Mouse (Mus musculus) forebrain, embryonic 12.5 days (tissue): Measurements from ENCODE around the gene Tcaf2. TPM values are rescaled to one million over a fixed set of nuclear protein-coding genes. Genes with fewer than 3 reads are reported as not detected.

Experiments
- ATAC-seq: fragments of 200-750 bp; cut with Nextera tagmentation; 2 replicates; pipeline ENCODE4 v1.8.0; 2017; ENCODE audit warnings: moderate TSS enrichment; ENCODE audit not compliant: low FRiP score
- H3K27ac ChIP-seq: fragments of 300-500 bp; sonication (generic); 2 replicates; pipeline ENCODE4 v1.5.1; 2016; ENCODE audit warnings: mild to moderate bottlenecking
- H3K27me3 ChIP-seq: fragments of 300-500 bp; sonication (generic); 2 replicates; pipeline ENCODE4 v1.6.1; 2016; ENCODE audit warnings: mild to moderate bottlenecking
- H3K36me3 ChIP-seq: fragments of 300-500 bp; sonication (generic); replicated peaks from 2 replicates; pipeline ENCODE4 v1.6.1; 2016; ENCODE audit warnings: mild to moderate bottlenecking
- H3K4me1 ChIP-seq: fragments of 300-500 bp; sonication (generic); 2 replicates; pipeline ENCODE4 v1.6.1; 2016
- H3K4me2 ChIP-seq: fragments of 300-500 bp; sonication (generic); 2 replicates; pipeline ENCODE4 v1.6.1; 2016; ENCODE audit warnings: mild to moderate bottlenecking, moderate library complexity
- H3K4me3 ChIP-seq: fragments of 300-500 bp; sonication (generic); replicated peaks from 2 replicates; pipeline ENCODE4 v1.5.1; 2016; ENCODE audit warnings: mild to moderate bottlenecking
- H3K9ac ChIP-seq: fragments of 300-500 bp; sonication (generic); 2 replicates; pipeline ENCODE4 v1.6.1; 2016; ENCODE audit warnings: mild to moderate bottlenecking
- H3K9me3 ChIP-seq: fragments of 300-500 bp; sonication (generic); 2 replicates; pipeline ENCODE4 v1.6.1; 2016
- WGBS: fragments of 180-500 bp; shearing (Covaris S2); methylation state at CpG from one replicate; pipeline ENCODE4 v1.1.7; 2016; 5-methylcytosine and 5-hydroxymethylcytosine counted together
- polyA plus RNA-seq: library from polyadenylated mRNA; unstranded; fragments of >200 nt; fragmentation: Nextera tagmentation; extraction: Ambion mirVana; gene quantifications from 2 replicates; pipeline ENCODE4 v1.2.1, GENCODE M21; 2016

The Tcaf2 gene
- polyA plus RNA-seq, 1 experiment from 2014 or later, result 2.8 TPM

GRCm38 (mm10) chr6:42612218-42612617, 32.8 kb downstream of the Tcaf2 start:
- H3K4me3 ChIP-seq, result no peak overlapping the region
- ATAC-seq, result no peak
- no peak overlapping the region for H3K4me2 ChIP-seq
- H3K27ac ChIP-seq, result no peak overlapping the region
- H3K9ac ChIP-seq, result no peak overlapping the region
- H3K27me3 ChIP-seq, result no peaks in the 10 kb centered on the region
- H3K36me3 ChIP-seq, result no peaks in the 10 kb centered on the region
- H3K4me1 ChIP-seq, result no peaks in the 10 kb centered on the region
- H3K9me3 ChIP-seq, result no peaks in the 10 kb centered on the region

GRCm38 (mm10) chr6:42610954-42611522, 34.0 kb downstream of the Tcaf2 start:
- Histone ChIP-seq H3K27me3 (no peaks in the 10 kb centered on the region), H3K4me3 (no peak overlapping the region), H3K9ac (no peak overlapping the region), H3K9me3 (no peaks in the 10 kb centered on the region), H3K4me1 (no peaks in the 10 kb centered on the region), H3K36me3 (no peaks in the 10 kb centered on the region), H3K27ac (no peak overlapping the region), H3K4me2 (no peak overlapping the region)
- no peak for ATAC-seq
- 80% methylated on average over 4 of the region's 4 CpGs for WGBS

- H3K36me3 ChIP-seq, result no peaks in the 10 kb centered on the region
- no peak within 1 kb of the TSS for H3K4me2 ChIP-seq
- no peaks in the 10 kb centered on the region for H3K9me3 ChIP-seq
- H3K9ac ChIP-seq, result no peak within 1 kb of the TSS
- H3K4me1 ChIP-seq, result peaks cover 8% of the 10 kb centered on the region
- no peak within 1 kb of the TSS for H3K27ac ChIP-seq
- WGBS, result 73% methylated on average over 4 of the region's 4 CpGs
- no peaks in the 10 kb centered on the region for H3K27me3 ChIP-seq
- ATAC-seq, result no peak
- H3K4me3 ChIP-seq, result no peak within 1 kb of the TSS
Measured at GRCm38 (mm10) chr6:42597592-42597991, 47.5 kb downstream of the Tcaf2 start, which contains the start of gene Tcaf3. Gene Tcaf3 (minus strand): TSS chr6:42597692.

- H3K27ac ChIP-seq, result no peak overlapping the region
- H3K9me3 ChIP-seq, result no peaks in the 10 kb centered on the region
- H3K27me3 ChIP-seq, result no peaks in the 10 kb centered on the region
- H3K4me2 ChIP-seq, result no peak overlapping the region
- peaks cover 8% of the 10 kb centered on the region for H3K4me1 ChIP-seq
- ATAC-seq, result no peak
- no peaks in the 10 kb centered on the region for H3K36me3 ChIP-seq
- no peak overlapping the region for H3K9ac ChIP-seq
- WGBS, result 63% methylated on average over 17 of the region's 17 CpGs
- no peak overlapping the region for H3K4me3 ChIP-seq
Measured at GRCm38 (mm10) chr6:42593138-42593882, 51.7 kb downstream of the Tcaf2 start.

GRCm38 (mm10) chr6:42586569-42586968, 58.5 kb downstream of the Tcaf2 start:
- no peaks in the 10 kb centered on the region for H3K27me3 ChIP-seq

GRCm38 (mm10) chr6:42583488-42583872, 61.6 kb downstream of the Tcaf2 start:
- H3K4me2 ChIP-seq, result no peak overlapping the region
- WGBS, result 2% methylated on average over 7 of the region's 7 CpGs
- no peaks in the 10 kb centered on the region for H3K36me3 ChIP-seq
- H3K4me3 ChIP-seq, result no peak overlapping the region
- no peaks in the 10 kb centered on the region for H3K4me1 ChIP-seq
- no peak for ATAC-seq
- no peak overlapping the region for H3K9ac ChIP-seq
- H3K9me3 ChIP-seq, result no peaks in the 10 kb centered on the region
- no peaks in the 10 kb centered on the region for H3K27me3 ChIP-seq
- H3K27ac ChIP-seq, result no peak overlapping the region

More at GRCm38 (mm10) chr6:42586569-42586968, 58.5 kb downstream of the Tcaf2 start:
- H3K9me3 ChIP-seq, result no peaks in the 10 kb centered on the region
- no peak overlapping the region for H3K4me2 ChIP-seq
- H3K27ac ChIP-seq, result no peak overlapping the region
- H3K9ac ChIP-seq, result no peak overlapping the region
- WGBS, result 86% methylated on average over 5 of the region's 5 CpGs
- H3K36me3 ChIP-seq, result no peaks in the 10 kb centered on the region
- H3K4me3 ChIP-seq, result no peak overlapping the region
- no peaks in the 10 kb centered on the region for H3K4me1 ChIP-seq
- no peak for ATAC-seq

GRCm38 (mm10) chr6:42582741-42583487, 62.1 kb downstream of the Tcaf2 start:
- H3K27ac ChIP-seq, result no peak overlapping the region
- H3K9ac ChIP-seq, result no peak overlapping the region
- no peaks in the 10 kb centered on the region for H3K9me3 ChIP-seq
- no peak for ATAC-seq
- H3K4me3 ChIP-seq, result no peak overlapping the region
- no peaks in the 10 kb centered on the region for H3K27me3 ChIP-seq
- WGBS, result 67% methylated on average over 9 of the region's 9 CpGs
- no peaks in the 10 kb centered on the region for H3K36me3 ChIP-seq
- no peak overlapping the region for H3K4me2 ChIP-seq
- no peaks in the 10 kb centered on the region for H3K4me1 ChIP-seq

- H3K27me3 ChIP-seq, result no peaks in the 10 kb centered on the region
- 84% methylated on average over 4 of the region's 4 CpGs for WGBS
- H3K36me3 ChIP-seq, result no peaks in the 10 kb centered on the region
- no peaks in the 10 kb centered on the region for H3K9me3 ChIP-seq
- no peaks in the 10 kb centered on the region for H3K4me1 ChIP-seq
- no peak overlapping the region for H3K4me2 ChIP-seq
- no peak for ATAC-seq
- no peak overlapping the region for H3K27ac ChIP-seq
- H3K9ac ChIP-seq, result no peak overlapping the region
- no peak overlapping the region for H3K4me3 ChIP-seq
Measured at GRCm38 (mm10) chr6:42578678-42579077, 66.4 kb downstream of the Tcaf2 start.

- 92% methylated on average over 2 of the region's 2 CpGs for WGBS
- H3K9ac ChIP-seq, result no peak overlapping the region
- ATAC-seq, result no peak
Measured at GRCm38 (mm10) chr6:42577433-42577832, 67.6 kb downstream of the Tcaf2 start.

More at GRCm38 (mm10) chr6:42577433-42577832, 67.6 kb downstream of the Tcaf2 start:
- Histone ChIP-seq H3K36me3 (no peaks in the 10 kb centered on the region), H3K4me2 (no peak overlapping the region), H3K4me3 (no peak overlapping the region), H3K4me1 (no peaks in the 10 kb centered on the region), H3K9me3 (no peaks in the 10 kb centered on the region), H3K27ac (no peak overlapping the region), H3K27me3 (no peaks in the 10 kb centered on the region)

Other genes with a start within 250 kb of the Tcaf2 start
- gene Tas2r143, start 245.0 kb downstream of the Tcaf2 start, polyA plus RNA-seq, result not detected in 2 replicates
- gene Tas2r135, start 239.8 kb downstream of the Tcaf2 start, polyA plus RNA-seq, result not detected in 2 replicates
- gene Tas2r126, start 210.7 kb downstream of the Tcaf2 start, polyA plus RNA-seq, result not detected in 2 replicates
- not detected in 2 replicates for gene Olfr458, start 180.1 kb downstream of the Tcaf2 start, polyA plus RNA-seq
- gene Olfr457, start 168.9 kb downstream of the Tcaf2 start, polyA plus RNA-seq, result 0.08 TPM in 1 of 2 replicates, not detected in the other
- gene Olfr456, start 158.0 kb downstream of the Tcaf2 start, polyA plus RNA-seq, result not detected in 2 replicates
- gene Olfr455, start 97.7 kb downstream of the Tcaf2 start, polyA plus RNA-seq, result not detected in 2 replicates
- not detected in 2 replicates for gene Tcaf3, start 47.6 kb downstream of the Tcaf2 start, polyA plus RNA-seq
- gene Tcaf1, start 64.8 kb upstream of the Tcaf2 start, polyA plus RNA-seq, result 164 and 179 TPM in 2 replicates
- not detected in 2 replicates for gene Olfr453, start 94.1 kb upstream of the Tcaf2 start, polyA plus RNA-seq
- gene Olfr38, start 111.2 kb upstream of the Tcaf2 start, polyA plus RNA-seq, result not detected in 2 replicates
- gene Olfr452, start 139.8 kb upstream of the Tcaf2 start, polyA plus RNA-seq, result not detected in 2 replicates
- not detected in 2 replicates for gene Olfr450, start 166.7 kb upstream of the Tcaf2 start, polyA plus RNA-seq
- gene Olfr449, start 189.1 kb upstream of the Tcaf2 start, polyA plus RNA-seq, result not detected in 2 replicates
- not detected in 2 replicates for gene Olfr448, start 245.2 kb upstream of the Tcaf2 start, polyA plus RNA-seq